Mouse (Mus musculus) layer of hippocampus, postnatal 25 days (tissue): ENCODE measurements around the gene Olfm2. TPM values are rescaled to one million over a fixed set of nuclear protein-coding genes. Genes with fewer than 3 reads are reported as not detected.
"Not testable (repeated sequence)": the region's sequence is repeated elsewhere in the genome, so short reads cannot be mapped to it uniquely, and the experiment has no call there.

ENCODE experiments used
- DNase-seq, 2 experiments: peaks; one replicate each; pipeline ENCODE4 v3.0.0; 2022; ENCODE audit warnings: mixed read lengths in 2 of 2, low spot score in 1 of 2; ENCODE audit errors: extremely low spot score in 1 of 2
- total RNA-seq, 2 experiments: library from RNA; stranded (reverse); gene quantifications; 2 replicates each; pipeline ENCODE4 v1.2.3; 2021

The Olfm2 gene
- total RNA-seq, 2 experiments from 2014 or later: 52.6 to 54.3 TPM

- DNase-seq: no peak
These were observed 42.2 kb downstream of the Olfm2 start for GRCm38 (mm10) chr9:20703832-20704380.

GRCm38 (mm10) chr9:20697466-20697865 lies 48.7 kb downstream of the Olfm2 start:
- no peak for DNase-seq

DNA sequence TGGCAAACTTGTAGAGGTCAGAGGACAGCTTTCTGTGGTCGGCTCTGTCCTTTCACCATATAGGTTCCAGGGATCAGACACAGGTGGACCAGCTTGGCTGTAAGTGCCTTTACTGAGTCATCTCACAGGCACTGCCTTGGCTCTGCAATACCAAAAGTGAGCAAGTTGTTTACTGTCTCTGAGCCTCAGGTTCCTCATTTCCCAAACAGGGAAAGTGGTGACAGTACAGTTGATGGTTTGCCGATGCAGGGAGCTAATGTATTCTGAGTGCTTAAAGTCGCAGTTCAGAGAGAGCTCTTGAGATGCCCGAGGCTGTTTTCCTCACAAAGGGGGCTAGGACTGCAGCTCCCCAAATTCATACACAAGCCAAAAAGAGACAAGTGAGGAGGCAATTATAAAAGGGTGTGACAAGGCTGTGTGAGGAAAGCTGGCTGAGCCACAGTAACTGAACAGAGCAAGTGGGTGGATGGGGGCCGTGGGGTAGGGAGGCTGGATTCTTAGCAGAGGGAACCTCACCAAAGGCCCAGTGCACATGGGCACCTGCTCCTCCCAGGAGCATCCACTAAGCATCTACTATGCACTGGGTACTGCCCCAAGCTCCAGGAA lies 49.9 kb downstream of the Olfm2 start:
- no peak for DNase-seq

GRCm38 (mm10) chr9:20694721-20695235 lies 51.4 kb downstream of the Olfm2 start:
- DNase-seq: no peak

- no peak for DNase-seq
These were observed 53.3 kb downstream of the Olfm2 start for GRCm38 (mm10) chr9:20692863-20693262.

- DNase-seq: not testable (repeated sequence)
These were observed 55.7 kb downstream of the Olfm2 start for GRCm38 (mm10) chr9:20690449-20690848.

DNA sequence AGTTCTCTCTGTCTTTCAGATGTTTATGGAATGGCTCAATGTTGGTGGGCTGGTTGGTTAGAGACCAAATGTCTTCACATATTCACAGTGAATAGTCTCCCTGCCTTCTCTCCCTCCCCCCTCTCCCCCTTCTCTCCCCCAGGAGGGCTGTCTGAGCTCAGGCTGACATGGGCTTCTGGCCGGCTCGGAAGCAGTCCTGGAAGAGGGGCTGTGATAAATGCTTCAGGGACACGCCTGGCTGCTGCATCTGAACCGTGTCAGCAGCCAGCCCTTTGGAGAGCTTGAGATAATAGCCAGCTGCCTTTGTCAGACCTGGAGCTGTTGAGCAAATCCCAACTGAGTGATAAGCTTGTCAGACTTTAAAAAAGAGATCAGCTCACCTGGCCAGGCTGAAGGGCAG lies 56.2 kb downstream of the Olfm2 start:
- DNase-seq: no peak

DNA sequence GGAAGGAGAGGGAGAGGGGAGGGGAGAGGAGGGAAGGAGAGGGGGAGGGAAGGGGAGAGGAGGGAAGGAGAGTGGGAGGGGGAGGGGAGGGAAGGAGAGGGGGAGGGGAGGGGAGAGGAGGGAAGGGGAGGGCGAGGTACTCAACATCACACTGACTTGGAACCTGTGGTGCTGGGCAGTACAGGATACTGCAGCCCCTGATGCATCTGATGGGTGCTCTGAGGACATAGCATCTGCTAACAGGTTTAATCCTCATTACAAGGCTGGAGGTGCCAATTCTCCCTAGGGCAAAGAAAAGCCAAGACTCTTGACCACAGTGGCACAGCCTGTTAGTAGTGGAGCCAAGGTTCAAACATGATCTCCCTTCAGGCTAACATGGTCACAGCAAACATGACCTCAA lies 56.7 kb downstream of the Olfm2 start:
- DNase-seq: no peak

- DNase-seq: no peak
These were observed 60.9 kb downstream of the Olfm2 start for GRCm38 (mm10) chr9:20685081-20685861.

DNA sequence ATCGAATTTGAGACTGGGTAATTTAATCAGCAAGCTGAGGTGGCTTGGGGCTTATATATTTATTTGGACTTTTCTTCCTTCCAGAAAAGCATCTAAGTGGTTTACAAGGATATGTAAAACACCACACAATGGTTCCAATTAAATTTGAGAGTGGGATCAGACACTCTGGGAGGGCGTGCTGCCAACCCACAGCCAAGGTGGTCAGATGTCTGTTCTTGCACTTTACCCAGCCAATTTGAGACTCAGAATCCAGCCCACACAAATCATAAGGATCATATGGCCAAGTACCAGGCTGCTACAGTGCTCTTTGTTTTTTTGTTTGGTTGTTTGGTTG lies 63.8 kb downstream of the Olfm2 start:
- DNase-seq: no peak

GRCm38 (mm10) chr9:20681546-20682388 lies 64.4 kb downstream of the Olfm2 start:
- DNase-seq: no peak

- no peak for DNase-seq
These were observed 65.7 kb downstream of the Olfm2 start for GRCm38 (mm10) chr9:20680378-20680958.

- DNase-seq: no peak
These were observed 68.3 kb downstream of the Olfm2 start for GRCm38 (mm10) chr9:20677892-20678291.

GRCm38 (mm10) chr9:20672047-20672446 lies 74.1 kb downstream of the Olfm2 start:
- no peak for DNase-seq

DNA sequence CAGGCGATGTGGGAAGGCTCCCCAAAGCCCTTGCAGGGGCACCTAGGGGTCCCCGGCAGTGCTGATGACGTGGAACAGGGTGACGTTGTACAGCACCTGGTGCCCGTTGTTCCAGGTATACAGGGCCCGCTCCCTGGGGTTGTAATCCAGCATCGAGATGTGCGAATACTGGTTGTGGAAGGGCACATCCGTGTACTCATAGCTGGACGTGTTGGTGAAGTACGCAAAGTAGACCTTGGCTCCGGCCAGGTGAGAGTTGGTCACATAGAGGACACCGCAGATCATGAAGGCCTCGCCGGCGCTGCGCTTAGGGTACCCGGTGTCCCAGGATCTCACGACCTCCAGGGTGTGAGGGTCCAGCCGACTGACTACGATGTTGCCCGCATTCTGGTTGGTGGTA lies 78.1 kb downstream of the Olfm2 start:
- no peak for DNase-seq

DNA sequence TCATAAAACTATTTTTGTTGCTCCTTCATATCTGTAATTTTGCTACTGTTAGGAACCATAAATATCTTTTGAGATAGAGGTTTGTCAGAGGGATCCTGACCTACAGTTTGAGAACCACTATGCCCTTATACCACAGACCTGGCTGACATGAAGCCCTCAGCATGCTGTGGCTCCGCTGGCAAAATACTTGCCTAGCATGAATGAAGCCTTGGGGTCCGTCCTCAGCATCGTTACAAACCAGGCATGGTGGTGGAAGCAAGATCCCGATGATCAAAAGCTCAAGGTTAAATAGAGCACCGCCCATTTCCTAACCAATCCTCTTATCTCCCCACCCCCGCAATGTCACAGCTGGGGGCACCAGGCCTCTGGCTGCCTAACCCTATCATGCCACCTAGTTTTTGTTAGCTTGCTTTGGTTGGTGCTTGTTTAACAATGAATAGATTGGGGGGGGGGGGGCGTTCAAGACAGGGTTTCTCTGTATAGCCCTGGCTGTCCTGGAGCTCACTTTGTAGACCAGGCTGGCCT lies 79.6 kb downstream of the Olfm2 start:
- no peak for DNase-seq

DNA sequence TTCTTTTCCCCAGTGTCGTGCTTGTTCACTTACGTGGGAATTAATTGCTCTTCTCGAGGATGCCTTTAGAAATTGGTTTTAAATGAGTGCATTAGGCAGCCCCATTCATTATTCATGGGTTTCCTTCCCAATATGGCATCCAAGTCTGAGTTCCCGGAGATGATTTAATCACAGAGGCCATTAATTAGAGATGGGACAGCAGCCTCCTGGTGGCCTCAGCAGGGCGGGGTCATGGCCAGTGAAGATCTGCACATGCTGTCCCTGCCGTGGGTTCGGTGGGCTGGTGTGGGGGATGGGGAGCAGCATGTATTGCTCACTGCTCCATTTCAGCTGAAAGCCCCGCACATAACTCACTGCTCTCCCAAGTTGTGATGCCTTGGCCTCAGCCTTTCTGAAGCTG lies 80.2 kb downstream of the Olfm2 start:
- DNase-seq: no peak

DNA sequence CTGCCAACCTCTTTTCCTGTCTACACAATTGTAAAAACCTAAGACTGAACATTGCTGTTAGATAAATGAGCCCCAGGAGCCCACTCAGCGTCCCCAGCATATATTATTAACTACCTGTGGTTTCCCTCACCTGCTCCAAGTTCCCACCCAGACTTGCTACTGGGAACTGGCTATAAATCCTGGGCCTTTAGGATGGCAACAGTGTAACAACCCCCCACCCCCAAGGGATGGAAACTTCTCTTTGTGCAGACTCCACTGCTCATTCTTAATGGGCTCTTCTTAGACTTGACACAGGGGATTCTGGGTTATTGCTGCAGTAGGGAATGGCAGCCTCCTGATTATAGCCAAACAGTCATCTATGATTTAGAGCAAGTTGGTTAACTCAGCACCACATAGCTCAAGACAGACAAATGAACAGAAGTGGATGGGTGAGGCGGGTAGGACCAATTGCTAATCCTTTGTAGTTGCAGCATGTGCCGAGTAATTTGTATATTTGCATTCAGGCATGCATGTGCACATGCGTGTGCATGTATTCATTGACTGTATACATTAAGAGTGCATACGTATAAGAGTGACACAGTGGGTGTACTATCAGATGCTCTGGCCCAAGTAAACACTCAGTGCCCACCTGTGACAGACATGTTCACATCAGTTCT lies 81.0 kb downstream of the Olfm2 start:
- DNase-seq: no peak

GRCm38 (mm10) chr9:20664366-20664765 lies 81.8 kb downstream of the Olfm2 start:
- DNase-seq: peak in 1 of 2 experiments; percentile 31

GRCm38 (mm10) chr9:20663956-20664355 lies 82.2 kb downstream of the Olfm2 start:
- DNase-seq: peak in 1 of 2 experiments; percentile 36
